Mouse (Mus musculus): Measurements from ENCODE around the gene Dvl3.

- no peak for TF ChIP-seq EP300 (IDR thresholded peaks at IDR 0.05; ENCODE audit: low read depth)
- TF ChIP-seq CTCF (IDR thresholded peaks at IDR 0.05; ENCODE audit: low read depth) = no peak
Measured at GRCm38 (mm10) chr16:20493452-20493851, 23.3 kb upstream of the Dvl3 start.
